Mouse (Mus musculus) cerebellum, postnatal 36 days (tissue): ENCODE data around the gene Rbfox1.

ENCODE experiments used
- DNase-seq, 2 experiments: peaks; one replicate each; pipeline ENCODE4 v3.0.0; 2021 to 2022; ENCODE audit warnings: mixed read lengths in 2 of 2

The Rbfox1 gene

DNA sequence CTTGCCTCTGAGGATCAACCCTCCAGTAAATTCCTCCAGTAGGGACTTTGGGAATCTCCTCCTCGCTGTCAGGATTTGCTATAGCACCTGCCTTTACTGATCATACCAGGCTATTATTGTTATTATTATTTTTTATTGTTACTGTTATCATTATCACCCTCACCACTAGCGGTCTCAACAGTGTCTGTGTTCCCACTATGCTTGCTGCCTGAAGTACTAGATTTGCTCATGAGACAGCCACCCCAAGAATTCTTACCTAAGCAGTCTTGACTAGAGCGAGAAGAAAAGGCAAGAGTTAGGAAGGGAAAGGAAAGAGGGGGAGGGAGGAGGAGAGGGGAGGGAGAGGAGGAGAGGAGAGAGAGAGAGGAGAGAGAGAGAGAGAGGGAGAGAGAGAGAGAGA lies 954.9 kb downstream of the Rbfox1 start:
- no peak for DNase-seq

DNA sequence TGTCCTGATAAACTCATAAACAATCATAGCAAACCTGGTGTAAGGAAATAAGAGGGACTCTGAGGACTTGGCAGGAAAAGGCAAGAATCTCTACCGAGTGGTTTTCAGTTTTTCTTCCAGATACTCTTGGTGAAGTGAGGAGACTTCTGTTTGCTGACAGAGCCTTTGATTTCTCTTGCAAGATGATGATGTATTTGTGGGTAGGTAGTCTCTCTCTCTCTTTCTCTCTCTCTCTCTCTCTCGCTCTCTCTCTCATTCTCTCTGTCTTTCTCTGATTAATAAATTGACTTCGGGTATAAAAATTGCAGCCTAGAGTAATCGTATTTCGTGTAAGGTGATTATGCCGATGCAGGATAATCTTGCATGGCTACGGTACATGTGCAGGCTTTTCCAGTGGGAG lies 955.3 kb downstream of the Rbfox1 start:
- DNase-seq, result no peak

DNA sequence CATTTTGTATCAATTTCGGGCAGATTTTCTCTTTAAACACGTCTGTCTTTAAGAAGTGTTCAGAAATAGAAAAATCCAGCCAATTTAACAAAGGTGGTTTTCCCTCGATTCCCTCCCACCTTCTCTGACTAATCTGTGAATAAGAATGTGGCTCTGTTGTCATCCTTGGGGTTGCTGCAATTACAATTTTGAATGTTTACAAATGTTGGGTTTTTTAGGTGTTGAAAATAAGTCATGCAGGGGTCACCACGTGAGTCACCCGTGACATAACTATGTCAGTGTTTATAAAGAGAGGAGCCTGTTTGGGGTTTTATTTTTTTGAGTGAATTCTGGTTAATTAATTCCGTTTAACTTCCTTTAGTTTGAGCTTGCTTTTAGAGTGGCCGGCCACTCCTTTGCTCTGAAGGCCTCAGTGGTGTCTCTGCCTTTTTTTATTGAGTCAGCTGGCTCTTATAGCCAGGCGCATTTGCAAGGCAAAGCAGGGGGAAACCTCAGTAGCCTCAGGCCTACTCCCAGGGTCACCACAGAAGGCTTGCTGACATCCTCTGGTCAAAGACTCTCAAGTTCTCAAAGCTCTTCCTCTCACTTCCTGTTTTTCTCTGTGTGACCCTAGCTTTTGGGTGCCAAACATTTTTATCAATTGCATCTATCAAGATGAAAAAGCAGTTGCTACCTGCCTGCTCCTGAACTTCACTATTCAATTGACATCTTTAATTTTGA lies 957.1 kb downstream of the Rbfox1 start:
- DNase-seq, result no peak

DNA sequence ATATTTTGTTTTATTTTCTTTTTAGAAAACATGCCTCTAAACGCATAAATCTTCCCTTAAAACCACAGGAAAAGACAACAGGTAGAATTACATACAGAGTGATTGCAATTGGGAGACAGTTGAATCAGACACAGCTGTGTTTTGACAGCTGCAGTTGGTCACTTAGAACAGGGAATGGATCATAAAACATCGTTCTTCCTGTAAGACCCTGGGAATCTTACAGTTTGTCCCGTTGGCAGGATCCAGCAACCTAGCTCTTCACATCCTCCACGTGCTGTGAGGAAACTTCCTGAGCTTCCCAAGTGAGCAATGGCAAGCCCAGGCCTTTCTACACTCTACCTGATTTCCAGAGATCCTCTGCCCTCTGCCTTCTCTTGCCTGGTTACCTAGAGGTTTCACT lies 959.5 kb downstream of the Rbfox1 start:
- no peak for DNase-seq

DNA sequence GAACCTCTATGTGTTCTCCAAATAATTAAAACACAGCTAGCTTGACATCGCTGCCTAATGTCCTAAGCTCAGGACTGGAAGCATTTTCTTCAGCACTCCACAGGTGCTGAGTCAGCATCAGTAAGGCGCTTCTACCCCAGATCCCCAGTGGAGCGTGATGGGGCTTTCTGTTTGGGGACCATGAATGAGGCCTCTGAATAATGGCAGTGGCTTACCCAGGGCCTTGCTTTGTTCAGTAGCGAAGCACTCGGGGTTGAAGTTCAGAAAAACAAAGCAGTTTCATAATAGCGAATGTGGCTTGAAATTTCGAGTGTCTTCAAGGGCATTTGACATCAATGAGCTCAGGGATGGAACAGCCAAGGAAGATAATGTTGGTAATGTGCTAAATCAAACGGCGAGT lies 966.2 kb downstream of the Rbfox1 start:
- DNase-seq, result no peak

DNA sequence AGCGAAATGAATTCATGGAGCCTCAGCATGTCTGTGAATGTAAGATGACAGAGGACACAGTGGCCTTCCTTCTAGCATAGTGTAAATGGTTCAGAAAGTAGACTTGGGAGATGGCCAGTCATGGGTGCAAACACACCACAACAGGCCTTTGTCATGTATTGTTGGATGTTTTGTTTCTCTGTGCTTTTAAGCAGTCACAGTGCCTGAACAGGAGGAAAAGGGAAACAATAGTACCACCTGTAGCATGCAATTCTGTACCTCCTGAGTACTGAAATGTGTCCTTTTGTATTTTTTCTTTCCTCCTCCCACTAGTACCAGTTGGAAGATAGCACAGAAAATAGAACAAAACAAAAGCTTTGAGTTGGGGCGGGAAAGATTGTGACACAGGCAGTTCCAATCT lies 968.6 kb downstream of the Rbfox1 start:
- DNase-seq, result no peak

DNA sequence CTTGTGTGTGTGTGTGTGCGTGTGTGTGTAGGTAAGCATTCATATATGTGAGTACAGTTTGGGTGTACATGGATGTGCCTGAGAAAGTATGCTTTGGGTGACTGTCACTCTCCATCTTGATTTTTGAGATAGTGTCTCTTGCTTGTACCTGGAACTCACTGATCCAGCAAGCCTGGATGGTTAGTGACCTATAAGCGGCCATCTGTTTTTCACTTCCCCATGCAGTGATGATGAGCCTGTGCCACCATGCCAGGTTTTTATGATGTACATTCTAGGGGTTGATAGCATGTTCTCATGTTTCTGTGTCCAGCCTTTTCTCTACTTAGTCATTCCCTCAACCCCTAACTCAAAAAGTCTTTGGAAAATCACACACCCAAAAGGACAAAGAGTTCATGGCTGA lies 976.5 kb downstream of the Rbfox1 start:
- DNase-seq, result peak; percentile 19 to 23

DNA sequence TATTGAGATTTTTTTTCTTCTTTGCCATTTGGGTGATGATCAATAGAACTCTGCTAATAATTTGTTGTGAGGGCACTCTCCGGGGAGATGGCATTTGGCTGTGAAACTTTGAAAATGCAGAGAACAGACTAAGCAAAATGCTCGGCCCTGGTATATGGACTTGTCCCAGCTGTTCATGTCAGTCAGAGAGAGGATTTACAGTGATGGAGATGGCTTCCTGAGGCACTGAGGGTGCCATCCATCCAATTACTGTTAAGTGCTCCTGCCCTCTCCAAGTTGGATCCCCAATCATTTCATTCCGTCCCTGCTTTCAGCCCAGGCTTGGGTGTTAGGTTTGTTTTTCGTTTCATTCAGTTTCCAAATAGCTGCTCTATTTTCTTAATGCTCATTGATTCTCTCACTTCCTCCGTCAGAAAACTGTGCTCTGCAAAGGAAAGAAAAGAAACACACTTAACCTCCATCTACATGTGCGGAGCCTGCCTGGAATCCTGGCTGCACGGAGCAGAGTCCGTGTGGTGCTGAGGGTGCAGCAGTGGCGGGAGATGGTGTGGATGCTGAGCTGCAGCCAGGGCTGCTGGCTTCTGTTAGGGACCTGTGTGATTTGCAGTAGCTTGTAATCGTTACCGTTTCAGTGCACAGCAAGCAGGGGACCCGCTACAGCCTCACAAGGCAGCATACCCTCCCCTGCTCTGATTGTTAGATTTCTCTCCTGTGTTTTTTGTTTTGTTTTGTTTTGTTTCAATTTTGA lies 997.7 kb downstream of the Rbfox1 start:
- no peak for DNase-seq

DNA sequence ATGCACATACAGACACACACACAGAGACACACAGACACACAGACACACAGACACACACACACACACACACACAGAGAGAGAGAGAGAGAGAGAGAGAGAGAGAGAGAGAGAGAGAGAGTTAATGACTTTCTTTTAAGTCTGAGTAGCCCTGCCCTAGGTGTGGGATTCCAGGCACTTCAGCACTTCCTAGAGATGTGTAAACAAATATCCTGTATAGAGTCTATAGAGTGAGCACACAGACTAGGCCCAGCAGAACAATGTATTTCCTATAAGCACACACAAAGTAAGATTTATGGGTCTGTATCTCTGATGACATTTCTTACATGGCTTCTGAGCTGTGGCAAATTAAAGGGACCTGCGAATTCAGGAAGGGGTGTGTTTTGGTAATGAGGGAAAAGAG lies 998.6 kb downstream of the Rbfox1 start:
- DNase-seq, result no peak

DNA sequence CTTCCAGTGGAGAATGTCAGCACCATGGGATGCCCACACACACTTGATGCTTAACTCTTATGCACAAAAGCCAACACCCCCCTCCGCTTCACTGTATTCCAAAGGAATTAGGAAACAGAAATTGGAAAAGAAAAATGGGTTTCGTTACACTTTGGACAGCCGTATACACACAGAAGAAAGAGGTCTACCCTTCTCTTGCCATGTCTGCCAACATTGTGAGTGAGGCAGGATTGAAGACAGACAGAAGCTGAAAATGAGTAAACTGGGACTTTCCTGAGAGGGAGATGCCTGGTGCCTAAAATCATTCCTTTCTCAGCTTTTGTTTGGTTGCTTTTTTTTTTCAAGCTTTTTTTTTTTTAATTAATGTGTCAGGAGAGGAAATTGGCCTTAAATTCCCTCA lies 1000.5 kb downstream of the Rbfox1 start:
- DNase-seq, result no peak

DNA sequence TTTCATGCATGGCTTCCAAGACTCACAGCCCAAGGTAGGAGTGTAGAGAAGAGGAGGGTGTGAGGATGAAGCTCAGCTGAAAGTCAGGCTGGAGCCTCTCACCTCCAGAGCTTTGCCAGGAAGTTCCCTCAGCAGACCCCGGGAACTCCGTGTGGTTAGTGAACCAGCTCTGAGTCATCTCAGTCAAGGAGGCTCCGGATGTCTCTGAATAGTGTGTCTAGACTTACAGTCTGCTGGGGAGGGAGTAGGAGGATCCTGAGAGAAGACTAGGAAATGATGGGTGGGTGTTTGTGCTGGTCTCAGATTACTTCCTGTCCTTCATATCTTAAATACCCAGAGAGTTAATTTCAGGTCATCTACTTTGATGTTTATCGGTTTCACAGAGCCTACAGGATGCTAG lies 1004.1 kb downstream of the Rbfox1 start:
- DNase-seq, result no peak

DNA sequence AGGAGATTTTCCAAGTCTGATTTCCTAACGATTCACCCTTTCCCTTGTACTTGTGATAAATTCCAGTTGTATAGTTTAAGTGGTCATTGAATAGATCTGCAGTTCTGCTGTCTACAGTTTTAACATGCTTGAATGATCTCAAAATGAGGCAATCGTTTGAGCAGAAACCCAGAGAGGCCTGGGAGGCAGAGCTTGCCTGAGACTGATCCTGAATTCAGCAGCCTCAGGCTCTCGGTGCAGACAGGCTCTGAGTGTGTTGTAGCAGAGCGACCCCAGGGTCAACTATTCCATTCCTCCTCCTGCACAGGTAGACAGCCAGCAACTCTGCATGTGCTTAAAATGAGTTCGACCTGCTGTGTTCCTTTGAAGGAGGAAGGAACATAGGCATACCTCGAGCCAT lies 1012.6 kb downstream of the Rbfox1 start:
- no peak for DNase-seq

DNA sequence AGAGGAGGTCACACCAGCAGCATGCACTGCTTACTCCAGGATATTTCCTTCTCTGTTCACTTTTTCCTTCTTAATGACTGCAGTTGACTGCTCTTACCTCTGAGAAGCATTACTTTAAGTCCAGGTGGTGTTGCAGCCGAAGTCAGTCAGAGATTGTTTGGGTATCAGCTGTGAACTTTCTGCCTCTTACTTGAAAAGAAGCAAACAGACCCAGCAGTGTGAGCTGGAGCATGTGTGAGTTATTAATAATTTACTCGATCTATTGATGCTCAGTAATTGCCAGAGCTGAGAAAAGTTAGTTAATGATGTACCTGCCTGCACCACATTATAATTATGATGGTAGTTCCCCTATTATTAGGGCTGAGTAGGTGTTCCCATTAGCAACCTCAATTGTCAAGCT lies 1014.9 kb downstream of the Rbfox1 start:
- DNase-seq, result no peak

DNA sequence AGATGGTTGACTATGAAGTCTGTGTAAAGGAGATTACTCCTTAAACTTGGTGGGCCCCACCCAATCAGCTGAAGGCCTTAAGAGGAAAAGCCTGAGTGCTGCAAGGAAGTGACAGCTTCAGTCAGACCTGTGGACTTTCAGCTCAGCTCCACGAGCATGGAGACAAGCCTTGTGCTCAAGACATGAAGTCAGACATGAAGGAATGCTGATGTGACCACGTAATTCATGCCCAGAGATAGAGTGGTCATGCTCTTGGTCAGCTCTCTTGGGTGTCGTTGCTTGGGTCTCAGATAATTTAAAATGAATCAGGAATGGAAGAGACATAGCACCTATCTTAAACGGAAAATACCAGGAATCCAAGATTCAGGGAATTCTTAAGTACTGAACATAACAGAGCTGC lies 1019.8 kb downstream of the Rbfox1 start:
- DNase-seq, result no peak

DNA sequence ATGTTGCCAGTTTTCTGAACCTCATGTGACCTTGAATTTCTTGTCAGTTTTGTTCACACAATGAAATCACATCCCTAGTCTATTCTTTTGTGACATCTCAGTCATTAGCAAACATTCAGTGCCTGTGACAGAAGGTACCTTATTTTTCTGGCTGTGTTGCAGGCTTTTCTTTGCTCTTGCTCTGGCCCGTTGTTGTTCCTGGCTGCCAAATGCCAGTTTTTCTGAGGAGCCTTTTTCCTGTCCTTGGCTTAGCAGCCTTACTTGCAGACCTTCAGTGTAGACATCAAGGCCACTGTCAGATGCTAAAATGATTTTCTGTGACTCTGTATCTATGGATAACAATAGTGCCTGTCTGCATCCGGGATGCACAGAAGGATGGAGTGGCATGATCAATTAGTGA lies 1020.8 kb downstream of the Rbfox1 start:
- DNase-seq, result peak; percentile 26 to 45

DNA sequence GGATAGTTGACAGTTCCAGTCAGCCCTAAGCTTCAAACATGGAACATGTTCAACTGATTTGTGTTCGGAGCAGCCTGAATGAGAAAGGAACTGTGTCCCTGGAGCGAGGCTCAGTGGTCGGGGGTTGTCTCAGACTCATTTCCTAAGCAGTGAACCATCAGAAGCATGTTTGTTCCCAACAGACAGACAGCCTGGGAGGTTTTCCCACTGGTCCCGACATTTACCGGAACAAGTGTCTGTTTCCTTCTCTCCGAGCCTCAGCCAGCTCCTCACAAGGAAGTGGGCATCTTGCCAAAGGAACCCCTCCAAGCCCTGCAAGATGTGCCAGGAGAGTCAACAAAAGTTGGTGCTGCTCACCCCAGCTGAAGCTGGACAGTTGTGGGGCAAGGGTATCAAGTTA lies 1022.4 kb downstream of the Rbfox1 start:
- peak; percentile 19 to 29 for DNase-seq

DNA sequence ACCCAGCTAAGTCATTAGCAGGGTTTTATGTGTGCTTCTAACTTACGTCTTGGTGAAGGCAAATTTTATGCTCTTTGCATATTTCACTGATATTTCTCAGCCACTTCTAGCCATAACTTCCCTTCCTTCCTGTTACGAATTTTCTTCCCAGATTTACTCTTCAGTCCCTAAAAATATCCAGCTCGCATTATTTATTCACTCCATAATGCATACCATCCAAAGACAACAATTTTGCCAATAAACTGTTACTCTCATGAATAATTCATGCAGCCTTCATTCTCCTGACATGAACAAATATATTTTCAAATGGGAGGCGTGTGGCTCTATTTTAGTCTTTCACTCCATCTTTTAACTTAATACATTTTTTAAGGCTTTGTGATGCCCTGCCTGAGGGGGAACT lies 1029.4 kb downstream of the Rbfox1 start:
- DNase-seq, result no peak

DNA sequence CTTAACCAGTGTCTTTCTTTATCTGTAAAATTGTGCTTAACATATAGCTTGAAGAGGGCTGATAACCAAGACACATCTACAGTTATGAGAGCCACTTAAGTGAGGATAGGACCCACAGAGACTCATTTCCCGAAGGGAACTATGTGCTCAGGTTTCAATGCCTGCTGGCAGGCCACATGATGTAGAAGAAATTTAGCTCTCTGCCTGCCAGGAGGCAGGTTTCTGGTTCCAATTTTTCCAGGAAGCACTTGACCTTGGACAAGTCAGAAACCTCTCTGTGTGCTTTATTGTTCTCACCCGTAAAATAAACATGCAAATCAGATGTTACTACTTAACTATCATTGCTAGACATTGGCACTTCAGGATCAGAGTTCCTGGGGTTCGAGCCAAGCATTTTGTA lies 1033.5 kb downstream of the Rbfox1 start:
- DNase-seq, result peak; percentile 24 to 30

DNA sequence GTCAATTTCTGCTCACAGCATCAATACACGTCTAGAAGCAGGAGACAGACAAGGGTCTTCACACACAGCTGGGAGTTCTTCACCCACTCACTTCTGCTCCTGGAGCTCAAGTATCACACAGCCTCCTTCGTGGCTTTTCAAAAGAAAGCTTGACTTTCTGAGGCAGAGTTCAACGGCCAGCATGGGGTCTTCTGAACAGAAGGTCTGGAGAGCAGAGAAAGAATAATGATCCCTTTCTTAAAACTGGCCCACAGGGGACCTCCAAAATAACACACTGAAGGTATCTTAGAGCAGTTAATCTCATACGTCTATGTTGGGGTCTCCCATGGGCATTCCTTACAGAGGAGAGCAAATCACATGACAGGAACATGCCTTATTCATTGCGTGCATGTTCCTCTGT lies 1034.5 kb downstream of the Rbfox1 start:
- no peak for DNase-seq

DNA sequence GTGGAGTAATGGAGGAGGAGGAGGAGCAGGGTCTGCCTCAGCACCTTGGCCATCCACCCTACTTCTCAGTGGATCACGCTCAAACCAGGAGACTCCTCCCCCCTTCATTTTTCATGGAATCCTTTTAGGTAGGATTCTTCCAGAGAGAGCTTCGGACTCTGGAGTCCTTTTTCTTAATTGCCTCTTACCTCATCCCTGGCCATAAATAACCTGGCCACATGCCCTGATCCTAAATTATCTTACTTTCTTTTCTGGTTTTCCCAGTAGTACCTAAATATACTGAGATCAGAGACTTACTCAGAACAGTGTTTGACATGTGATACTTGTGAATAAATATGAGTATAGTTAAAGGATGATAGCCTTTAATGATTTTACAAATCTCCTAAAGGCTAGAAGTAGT lies 1042.5 kb downstream of the Rbfox1 start:
- DNase-seq, result no peak

DNA sequence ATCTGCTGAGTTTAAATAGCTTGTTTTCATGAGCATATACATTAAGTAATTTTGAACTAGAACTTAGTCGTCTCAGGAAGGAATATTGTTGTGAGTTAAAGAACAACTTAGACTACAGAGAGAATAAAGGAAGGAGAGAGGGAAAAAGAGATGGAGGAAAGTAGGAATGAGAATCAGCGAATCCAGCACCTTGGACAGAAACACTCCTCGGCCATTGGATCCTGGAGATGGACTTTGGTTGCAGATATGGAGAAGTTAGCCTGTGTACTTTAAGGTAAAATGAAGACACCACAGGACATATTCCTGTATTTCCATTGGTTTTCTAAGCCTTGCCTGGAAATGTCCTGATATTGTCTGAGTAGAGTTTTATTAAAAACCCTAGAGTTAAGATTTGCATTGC lies 1045.6 kb downstream of the Rbfox1 start:
- DNase-seq, result no peak

DNA sequence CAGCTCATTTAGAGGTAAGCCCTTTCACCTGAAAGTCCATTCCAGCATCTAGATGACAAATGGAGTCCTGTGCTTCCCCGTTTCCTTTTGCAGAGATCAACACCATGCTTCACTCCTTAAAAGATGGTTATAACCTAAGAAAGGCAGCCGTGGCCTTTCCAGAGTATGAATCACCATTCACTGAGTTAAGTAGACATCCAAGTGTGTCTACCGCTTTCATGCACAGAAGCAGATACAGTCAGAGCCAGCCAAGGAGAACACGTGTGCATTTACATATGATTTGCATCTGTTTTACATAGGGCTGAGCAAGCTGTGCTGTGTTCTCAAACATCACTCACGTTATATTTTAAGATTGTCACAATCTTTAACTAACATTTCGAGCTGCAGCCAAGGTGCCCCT lies 1061.0 kb downstream of the Rbfox1 start:
- no peak for DNase-seq

DNA sequence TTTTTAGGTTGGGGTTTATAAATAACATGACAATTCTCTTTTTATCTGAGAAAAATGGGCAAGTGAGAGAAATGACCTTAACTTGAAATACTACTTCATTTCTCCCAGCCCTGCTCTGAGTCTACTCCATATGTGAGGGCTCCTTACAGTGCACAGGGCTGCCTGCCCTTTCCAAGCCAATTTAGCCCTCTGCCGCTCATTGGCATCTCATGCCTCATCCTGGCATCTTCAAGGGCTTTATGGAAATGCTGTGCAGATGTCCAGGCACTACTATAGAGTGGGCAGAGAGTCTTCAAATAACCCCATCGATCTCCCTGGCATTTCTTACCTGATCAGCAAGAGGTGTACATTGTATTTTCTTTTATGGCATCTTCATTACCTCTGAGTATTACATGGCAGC lies 1064.5 kb downstream of the Rbfox1 start:
- DNase-seq, result peak in 1 of 2 experiments; percentile 18

DNA sequence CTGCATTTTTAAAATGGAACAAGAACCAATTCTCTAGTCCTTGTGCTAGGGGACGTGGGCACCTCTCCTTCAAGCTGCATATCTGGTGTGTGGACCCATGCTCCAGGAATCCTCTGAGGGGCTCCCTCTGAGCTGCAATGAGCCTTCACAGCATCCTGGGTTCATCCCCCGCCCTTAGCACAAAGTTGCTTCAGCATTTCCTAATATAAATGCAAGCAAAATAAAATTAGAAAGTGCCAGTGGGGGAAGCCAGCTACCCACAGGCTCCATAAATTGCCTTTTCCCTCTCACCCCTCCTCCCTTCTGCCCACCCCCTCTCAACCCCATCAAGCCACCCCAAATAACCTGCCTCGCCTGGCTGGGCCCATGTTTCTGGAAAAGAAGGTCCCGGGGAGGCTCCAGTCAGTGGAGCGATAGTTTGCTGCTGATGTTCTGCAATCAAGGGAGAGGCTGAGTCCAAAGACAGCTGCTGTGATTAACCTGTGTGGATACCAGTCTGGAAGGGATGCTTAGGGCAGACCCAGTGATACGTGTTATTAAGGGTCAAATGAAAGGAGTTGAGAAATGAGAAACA lies 1070.0 kb downstream of the Rbfox1 start:
- DNase-seq, result no peak
